Mouse (Mus musculus) stomach, postnatal 0 days (tissue): ENCODE measurements at regions not wholly inside any gene's neighbourhood (a gene's known extent, or its start where the extent isn't known, plus 50 kb on each side); places are given as distances from the start of the nearest gene placed in this dataset.

ENCODE experiments used
- ATAC-seq: fragments of 200-750 bp; cut with Nextera tagmentation; 2 replicates; pipeline ENCODE4 v1.8.0; 2017; ENCODE audit not compliant: low FRiP score, low TSS enrichment
- DNase-seq: peaks from one replicate; pipeline ENCODE4 v3.0.0-alpha.2; 2016; ENCODE audit warnings: low spot score
- H3K27ac ChIP-seq: fragments of 300-500 bp; sonication (generic); replicated peaks from 2 replicates; pipeline ENCODE4 v1.5.1; 2014; ENCODE audit warnings: mild to moderate bottlenecking, control low read depth
- H3K27me3 ChIP-seq: fragments of 300-500 bp; sonication (generic); 2 replicates; pipeline ENCODE4 v1.6.1; 2014; ENCODE audit warnings: low read length; ENCODE audit not compliant: control insufficient read depth, insufficient read depth
- H3K36me3 ChIP-seq: fragments of 300-500 bp; sonication (generic); 2 replicates; pipeline ENCODE4 v1.6.1; 2014; ENCODE audit warnings: low read length, mixed read lengths; ENCODE audit not compliant: control insufficient read depth, insufficient read depth
- H3K4me1 ChIP-seq: fragments of 300-500 bp; sonication (generic); replicated peaks from 2 replicates; pipeline ENCODE4 v1.6.1; 2014; ENCODE audit warnings: antibody characterized with exemption; ENCODE audit not compliant: control insufficient read depth, insufficient read depth
- H3K4me2 ChIP-seq: fragments of 300-500 bp; sonication (generic); replicated peaks from 2 replicates; pipeline ENCODE4 v1.6.1; 2014; ENCODE audit warnings: low read depth, mild to moderate bottlenecking, control low read depth, moderate library complexity
- H3K4me3 ChIP-seq: fragments of 300-500 bp; sonication (generic); 2 replicates; pipeline ENCODE4 v1.5.1; 2014; ENCODE audit warnings: low read depth, low read length, control low read depth
- H3K9ac ChIP-seq: fragments of 300-500 bp; sonication (generic); 2 replicates; pipeline ENCODE4 v1.6.1; 2014; ENCODE audit warnings: mild to moderate bottlenecking, low read length, control low read depth, mixed read lengths
- H3K9me3 ChIP-seq: fragments of 300-500 bp; sonication (generic); 2 replicates; pipeline ENCODE4 v1.6.1; 2016; ENCODE audit warnings: low read length; ENCODE audit not compliant: control insufficient read depth
- CTCF ChIP-seq: IDR thresholded peaks from 2 replicates; pipeline ENCODE4 v1.5.1; 2016; ENCODE audit warnings: antibody characterized with exemption, low read depth, mild to moderate bottlenecking, moderate library complexity
- EP300 ChIP-seq: optimal IDR thresholded peaks from 2 replicates; pipeline ENCODE3; 2016; ENCODE audit warnings: antibody characterized with exemption
- WGBS: fragments of 180-500 bp; shearing (Covaris S2); extraction: QIAGEN DNeasy Blood & Tissue Kit; methylation state at CpG from one replicate; pipeline ENCODE4 v1.1.7; 2014; 5-methylcytosine and 5-hydroxymethylcytosine counted together

DNA sequence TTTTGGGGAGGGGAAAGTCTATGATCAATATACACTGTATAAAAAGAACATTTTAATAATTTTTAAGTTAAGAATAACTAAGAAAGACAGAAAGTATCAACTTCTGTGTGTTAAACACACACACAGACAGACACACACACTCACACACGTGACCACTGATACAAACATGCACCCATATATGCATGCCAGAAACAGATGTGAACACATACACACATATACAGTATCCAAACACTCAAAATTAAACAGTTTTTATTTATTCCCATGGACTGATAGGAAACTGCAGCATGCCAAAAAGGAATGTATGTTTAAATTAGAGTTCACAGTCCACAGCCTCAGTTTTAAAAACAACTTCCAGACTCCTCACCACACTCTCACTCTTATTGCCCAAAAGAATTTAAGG, 203.4 kb upstream of the Tbl1x start:
- whole genome bisulfite sequencing, result 50% methylated on average over 1 of the region's 1 CpGs
- H3K36me3 ChIP-seq, result no peaks in the 10 kb centered on the region
- H3K27me3 ChIP-seq, result no peaks in the 10 kb centered on the region
- DNase-seq (no peak), ATAC-seq (no peak)
- no peak for TF ChIP-seq CTCF
- H3K9me3 ChIP-seq, result no peaks in the 10 kb centered on the region
- H3K27ac ChIP-seq, result no peak overlapping the region
- no peak overlapping the region for H3K9ac ChIP-seq
- no peak overlapping the region for H3K4me3 ChIP-seq
- H3K4me2 ChIP-seq, result no peak overlapping the region
- H3K4me1 ChIP-seq, result no peaks in the 10 kb centered on the region

DNA sequence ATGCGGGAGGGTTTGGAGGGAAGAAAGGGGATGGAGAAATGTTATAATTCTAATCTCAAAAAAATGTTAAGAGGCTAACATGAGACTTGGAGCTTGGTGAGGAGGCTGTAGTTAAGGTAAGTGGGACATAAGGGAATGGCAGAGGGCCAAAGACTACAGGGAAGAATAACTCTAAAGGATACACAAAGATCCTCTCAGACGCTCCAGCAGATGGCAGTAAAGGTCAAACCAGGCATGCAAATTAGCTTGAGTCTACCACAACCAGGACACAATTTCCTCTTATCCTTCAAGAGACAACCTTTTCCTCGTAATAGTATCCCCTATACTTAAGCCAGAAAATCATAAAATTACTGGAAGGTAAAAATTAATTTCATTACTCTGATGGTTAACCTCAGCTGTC, 196.4 kb upstream of the Tbl1x start:
- Histone ChIP-seq H3K36me3 (no peaks in the 10 kb centered on the region), H3K4me1 (no peaks in the 10 kb centered on the region), H3K4me2 (no peak overlapping the region), H3K4me3 (no peak overlapping the region), H3K27me3 (no peaks in the 10 kb centered on the region), H3K27ac (no peak overlapping the region), H3K9me3 (no peaks in the 10 kb centered on the region), H3K9ac (no peak overlapping the region)
- no peak for ATAC-seq
- TF ChIP-seq EP300 (no peak), CTCF (peak; percentile 70)
- peak; percentile 16 for DNase-seq
- 71% methylated on average over 3 of the region's 3 CpGs for WGBS

DNA sequence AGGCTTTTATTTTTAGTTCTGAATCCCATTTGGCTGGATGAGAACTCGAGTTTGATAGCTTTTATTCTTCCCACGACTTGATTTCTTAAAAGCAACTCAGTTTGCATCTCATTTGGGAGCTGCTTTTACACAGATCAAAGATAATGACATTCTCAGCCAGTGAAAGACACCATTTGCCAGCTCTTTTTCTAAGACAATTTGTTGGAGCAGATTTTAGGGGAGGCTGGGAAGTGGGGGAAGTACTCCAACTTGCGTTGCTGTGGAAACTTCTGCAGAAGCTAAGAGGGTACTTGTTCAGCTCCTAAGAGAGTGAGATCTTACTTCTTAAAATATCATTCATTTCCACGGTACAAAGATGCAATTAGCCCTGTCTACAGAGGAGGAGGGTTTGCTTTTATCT, 187.2 kb upstream of the Tbl1x start:
- no peak overlapping the region for H3K9ac ChIP-seq
- 52% methylated on average over 4 of the region's 4 CpGs for WGBS
- no peaks in the 10 kb centered on the region for H3K36me3 ChIP-seq
- H3K4me3 ChIP-seq, result no peak overlapping the region
- H3K4me1 ChIP-seq, result no peaks in the 10 kb centered on the region
- no peak overlapping the region for H3K27ac ChIP-seq
- no peak for DNase-seq
- no peaks in the 10 kb centered on the region for H3K27me3 ChIP-seq
- H3K4me2 ChIP-seq, result no peak overlapping the region
- H3K9me3 ChIP-seq, result no peaks in the 10 kb centered on the region
- no peak for ATAC-seq
- TF ChIP-seq EP300 (no peak), CTCF (no peak)

DNA sequence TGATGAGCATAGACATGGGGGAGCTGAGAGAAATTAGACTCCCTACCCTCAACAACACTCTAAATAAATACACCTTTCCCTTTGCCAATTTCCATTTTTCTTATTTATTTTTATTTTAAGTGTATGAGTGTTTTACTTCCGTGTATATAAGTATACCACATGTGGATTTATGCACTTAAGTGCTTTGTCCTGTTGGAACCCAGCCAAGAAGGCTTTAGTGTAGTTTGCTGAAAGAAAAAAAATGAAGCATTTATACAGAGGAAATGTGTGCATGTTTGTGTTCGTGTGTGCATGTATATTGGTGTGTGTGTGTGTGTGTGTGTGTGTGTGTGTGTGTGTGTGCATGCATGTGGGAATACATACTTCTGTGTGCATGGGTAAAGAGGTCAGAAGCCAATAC, 157.6 kb upstream of the Tbl1x start:
- Histone ChIP-seq H3K4me2 (no peak overlapping the region), H3K27ac (no peak overlapping the region), H3K9me3 (no peaks in the 10 kb centered on the region), H3K9ac (no peak overlapping the region), H3K4me3 (no peak overlapping the region), H3K27me3 (no peaks in the 10 kb centered on the region), H3K36me3 (no peaks in the 10 kb centered on the region), H3K4me1 (no peaks in the 10 kb centered on the region)
- no peak for TF ChIP-seq CTCF
- TF ChIP-seq EP300, result no peak
- DNase-seq (peak; percentile 11), ATAC-seq (no peak)
- 7% methylated on average over 2 of the region's 2 CpGs for WGBS

DNA sequence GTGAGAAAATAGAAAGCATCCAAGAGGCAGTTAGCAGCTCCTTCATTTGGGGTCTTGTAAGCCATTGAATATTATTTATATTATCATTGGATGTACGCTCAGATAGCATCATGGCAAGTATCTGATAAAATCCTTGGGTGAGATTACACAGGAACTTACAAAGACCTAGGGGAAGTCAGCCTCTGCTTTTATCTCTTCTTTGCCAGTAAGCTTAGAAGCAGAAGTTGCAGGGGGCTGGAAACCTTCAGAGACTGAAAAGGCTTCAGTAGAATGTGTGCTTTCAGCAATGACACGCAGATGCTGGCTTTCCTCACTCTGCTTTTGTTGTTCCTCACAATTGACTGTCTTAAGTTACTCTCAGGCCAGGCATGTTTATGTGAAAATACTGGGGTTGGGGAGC, 150.3 kb upstream of the Tbl1x start:
- H3K9ac ChIP-seq, result no peak overlapping the region
- no peak for ATAC-seq
- no peak overlapping the region for H3K4me3 ChIP-seq
- H3K9me3 ChIP-seq, result no peaks in the 10 kb centered on the region
- TF ChIP-seq CTCF (no peak), EP300 (no peak)
- no peaks in the 10 kb centered on the region for H3K27me3 ChIP-seq
- WGBS, result 46% methylated on average over 2 of the region's 2 CpGs
- no peak for DNase-seq
- H3K36me3 ChIP-seq, result no peaks in the 10 kb centered on the region
- no peak overlapping the region for H3K27ac ChIP-seq
- no peak overlapping the region for H3K4me2 ChIP-seq
- no peaks in the 10 kb centered on the region for H3K4me1 ChIP-seq

DNA sequence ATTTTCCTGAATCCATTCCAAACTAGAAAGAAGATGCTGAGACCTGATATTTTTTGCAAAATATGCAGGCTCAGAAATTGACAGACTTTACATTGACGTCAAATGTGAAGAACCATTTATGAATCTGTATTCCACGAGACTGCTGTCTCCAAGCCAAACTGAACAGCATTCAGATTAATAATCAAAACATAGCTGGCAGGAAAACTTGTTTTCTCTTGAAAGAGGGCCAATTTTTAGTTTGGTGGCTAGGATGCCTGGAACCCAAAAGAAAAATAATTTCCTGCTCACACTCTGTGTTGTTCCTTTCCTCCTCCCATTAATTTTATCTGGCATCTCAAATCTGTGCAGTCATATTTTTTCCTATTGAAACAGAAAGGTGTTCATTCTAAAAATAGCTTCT, 149.7 kb upstream of the Tbl1x start:
- Histone ChIP-seq H3K27me3 (no peaks in the 10 kb centered on the region), H3K36me3 (no peaks in the 10 kb centered on the region), H3K27ac (no peak overlapping the region), H3K9ac (no peak overlapping the region), H3K4me2 (no peak overlapping the region), H3K4me3 (no peak overlapping the region), H3K9me3 (no peaks in the 10 kb centered on the region), H3K4me1 (no peaks in the 10 kb centered on the region)
- 41% methylated on average over 2 of the region's 2 CpGs for WGBS
- DNase-seq, result no peak
- TF ChIP-seq EP300, result no peak
- no peak for TF ChIP-seq CTCF
- ATAC-seq, result no peak
